Mouse (Mus musculus) olfactory bulb, adult 2 months (tissue): Measurements from ENCODE around the gene Hoxd12. TPM values are rescaled to one million over a fixed set of nuclear protein-coding genes. Genes with fewer than 3 reads are reported as not detected.

Experiments used
- H3K27ac ChIP-seq: fragments of 200-500 bp; 2 replicates; pipeline ENCODE4 v1.5.1; 2012; ENCODE audit warnings: low read depth, low read length; ENCODE audit not compliant: insufficient read depth
- H3K4me1 ChIP-seq: fragments of 200-500 bp; 2 replicates; pipeline ENCODE4 v1.6.1; 2012; ENCODE audit warnings: low read length; ENCODE audit not compliant: control insufficient read depth, insufficient read depth
- H3K4me3 ChIP-seq: fragments of 200-500 bp; 2 replicates; pipeline ENCODE4 v1.5.1; 2012; ENCODE audit warnings: mild to moderate bottlenecking, low read depth, low read length, moderate library complexity; ENCODE audit not compliant: insufficient read depth
- CTCF ChIP-seq: fragments of 200-500 bp; IDR thresholded peaks from 2 replicates; pipeline ENCODE4 v1.5.1; 2012; ENCODE audit warnings: low read depth, mild to moderate bottlenecking, low read length, moderate library complexity; ENCODE audit not compliant: insufficient read depth
- POLR2A ChIP-seq: fragments of 200-500 bp; IDR thresholded peaks from 2 replicates; pipeline ENCODE4 v1.6.1; 2012; ENCODE audit warnings: mild to moderate bottlenecking, low read depth, low read length, moderate library complexity; ENCODE audit not compliant: insufficient read depth
- WGBS: fragments of 180-500 bp; shearing (Covaris S2); methylation state at CpG from one replicate; pipeline ENCODE4 v1.1.7; 2018; 5-methylcytosine and 5-hydroxymethylcytosine counted together
- polyA plus RNA-seq: library from polyadenylated mRNA; stranded (reverse); fragments of >200 nt; gene quantifications from 2 replicates; pipeline ENCODE4 v1.2.4, GENCODE M21; 2012; ENCODE audit warnings: low replicate concordance; ENCODE audit not compliant: missing spikeins, insufficient read depth, insufficient read length

Hoxd12 gene
- polyA plus RNA-seq, 1 experiment = not detected

DNA sequence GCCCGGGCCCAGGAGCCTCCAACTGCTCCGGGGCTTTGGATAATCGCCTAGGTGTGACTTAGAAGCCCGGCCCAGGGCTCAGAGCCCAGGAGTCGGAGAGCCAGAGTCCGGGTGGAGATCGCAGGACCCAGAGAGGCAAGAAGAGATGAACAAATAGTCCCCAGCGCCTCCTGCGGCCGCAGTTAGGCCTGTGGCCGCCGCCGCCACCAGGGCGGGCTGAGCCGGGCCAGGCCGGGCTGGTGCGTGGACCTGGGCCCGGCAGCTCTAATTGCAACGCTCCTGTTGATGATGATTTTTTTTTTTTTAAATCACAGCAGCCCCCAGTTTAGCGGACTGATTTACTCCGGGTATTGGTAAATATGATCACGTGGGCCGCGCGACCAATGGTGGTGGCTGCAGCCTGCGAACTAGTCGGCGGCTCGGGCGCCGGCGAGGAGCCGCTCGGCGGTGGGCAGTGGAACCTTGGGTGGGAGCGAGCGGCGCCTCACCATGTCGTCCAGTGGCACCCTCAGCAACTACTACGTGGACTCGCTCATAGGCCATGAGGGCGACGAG lies 22.8 kb downstream of the Hoxd12 start, which contains the start of gene Hoxd9:
TSS of gene Hoxd9 (plus strand) at position 161 of the 555 bp plus-strand sequence.
- H3K4me3 ChIP-seq = no peak within 1 kb of the TSS
- 1% methylated on average over 43 of the region's 43 CpGs for WGBS
- H3K27ac ChIP-seq = no peak within 1 kb of the TSS
- H3K4me1 ChIP-seq = peaks cover 4% of the 10 kb centered on the region; the same call in 1 of the 2 replicates
- no peak for TF ChIP-seq CTCF
- TF ChIP-seq POLR2A = no peak

DNA sequence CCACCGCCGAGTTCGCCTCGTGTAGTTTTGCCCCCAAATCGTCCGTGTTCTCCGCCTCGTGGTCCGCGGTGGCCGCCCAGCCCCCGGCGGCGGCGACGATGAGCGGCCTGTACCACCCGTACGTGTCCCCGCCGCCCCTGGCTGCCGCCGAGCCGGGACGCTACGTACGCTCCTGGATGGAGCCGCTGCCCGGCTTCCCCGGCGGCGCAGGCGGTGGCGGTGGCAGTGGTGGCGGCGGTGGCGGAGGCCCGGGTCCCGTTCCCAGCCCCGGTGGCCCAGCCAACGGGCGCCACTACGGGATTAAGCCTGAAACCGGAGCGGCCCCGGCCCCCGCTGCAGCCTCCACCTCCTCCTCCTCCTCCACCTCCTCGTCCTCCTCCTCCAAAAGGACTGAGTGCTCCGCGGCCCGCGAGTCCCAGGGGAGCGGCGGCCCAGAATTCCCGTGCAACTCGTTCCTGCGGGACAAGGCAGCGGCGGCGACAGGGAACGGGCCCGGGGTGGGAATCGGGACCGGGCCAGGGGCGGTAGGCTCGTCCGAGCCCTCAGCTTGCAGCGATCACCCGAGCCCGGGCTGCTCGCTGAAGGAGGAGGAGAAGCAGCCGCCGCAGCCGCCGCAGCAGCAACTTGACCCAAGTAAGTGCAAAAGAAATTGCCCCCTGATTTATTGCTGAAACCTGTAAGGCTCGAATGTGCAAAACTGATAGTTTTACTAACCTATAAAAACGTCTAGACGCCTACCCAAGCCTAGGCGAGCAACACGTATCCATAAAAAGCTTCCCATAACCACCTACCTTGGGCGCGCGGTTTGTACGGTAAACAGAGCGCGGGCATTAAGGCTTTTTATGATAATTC lies 23.6 kb downstream of the Hoxd12 start:
- TF ChIP-seq CTCF = no peak
- WGBS = 2% methylated on average over 85 of the region's 86 CpGs
- peaks cover 4% of the 10 kb centered on the region; the same call in 1 of the 2 replicates for H3K4me1 ChIP-seq
- H3K27ac ChIP-seq = no peak overlapping the region
- H3K4me3 ChIP-seq = no peak overlapping the region

DNA sequence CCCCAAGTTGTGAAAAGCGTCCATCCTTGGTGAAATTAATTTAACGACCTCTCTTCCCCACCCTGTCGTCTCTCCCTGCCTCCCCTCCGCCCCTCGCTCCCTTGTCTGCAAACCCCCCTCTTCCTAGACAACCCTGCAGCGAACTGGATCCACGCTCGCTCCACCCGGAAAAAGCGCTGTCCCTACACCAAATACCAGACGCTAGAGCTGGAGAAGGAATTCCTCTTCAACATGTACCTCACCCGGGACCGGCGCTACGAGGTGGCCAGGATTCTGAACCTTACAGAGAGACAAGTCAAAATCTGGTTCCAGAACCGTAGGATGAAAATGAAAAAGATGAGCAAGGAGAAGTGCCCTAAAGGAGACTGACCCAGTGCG lies 24.2 kb downstream of the Hoxd12 start:
- no peak for TF ChIP-seq CTCF
- TF ChIP-seq POLR2A = no peak
- H3K27ac ChIP-seq = no peak overlapping the region
- no peak overlapping the region for H3K4me3 ChIP-seq
- WGBS = 5% methylated on average over 17 of the region's 17 CpGs
- H3K4me1 ChIP-seq = peaks cover 4% of the 10 kb centered on the region; the same call in 1 of the 2 replicates

DNA sequence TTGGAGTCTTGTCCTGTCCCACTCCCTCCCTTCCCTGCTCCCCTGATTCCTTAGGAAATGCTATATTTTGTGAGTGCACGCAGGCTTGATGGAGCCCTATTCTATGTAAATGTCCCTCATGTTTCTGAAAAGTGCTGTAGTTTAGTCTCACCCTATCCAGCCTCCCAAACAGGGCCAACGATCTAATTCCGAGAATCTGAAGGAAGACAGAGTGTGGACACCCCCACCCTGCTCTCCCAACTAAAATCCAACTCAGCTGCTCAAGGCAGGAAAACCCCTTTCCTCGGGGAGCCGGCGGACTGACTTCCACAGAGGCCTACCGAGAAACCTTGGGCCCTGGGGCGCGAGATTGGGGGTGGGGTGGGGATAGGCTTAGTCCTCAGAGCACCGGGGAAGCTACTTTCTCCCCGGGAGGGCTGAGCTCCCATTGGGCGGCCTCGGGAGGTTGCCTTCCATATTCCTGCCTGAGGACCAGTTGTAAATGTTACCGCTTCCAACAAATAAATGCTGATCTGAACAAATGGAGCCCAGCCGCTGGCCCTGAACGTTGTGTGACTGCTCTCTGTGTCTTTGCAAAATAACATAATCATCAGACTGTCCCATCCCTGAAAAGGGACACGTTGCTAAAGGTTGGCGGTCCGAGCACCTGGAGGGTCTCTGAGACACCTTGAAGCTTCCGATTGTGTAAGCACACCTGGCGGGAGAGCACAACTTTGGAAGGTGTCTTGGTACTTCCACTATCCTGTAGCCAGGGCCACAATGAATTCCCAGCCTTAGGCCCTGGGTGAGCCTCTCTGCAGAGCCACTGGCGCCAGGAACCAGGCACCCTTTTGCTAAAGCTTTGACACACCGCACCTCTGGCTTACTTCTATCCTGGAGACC lies 25.1 kb downstream of the Hoxd12 start:
- WGBS = 5% methylated on average over 23 of the region's 23 CpGs
- H3K27ac ChIP-seq = no peak overlapping the region
- TF ChIP-seq CTCF = no peak
- no peak for TF ChIP-seq POLR2A

DNA sequence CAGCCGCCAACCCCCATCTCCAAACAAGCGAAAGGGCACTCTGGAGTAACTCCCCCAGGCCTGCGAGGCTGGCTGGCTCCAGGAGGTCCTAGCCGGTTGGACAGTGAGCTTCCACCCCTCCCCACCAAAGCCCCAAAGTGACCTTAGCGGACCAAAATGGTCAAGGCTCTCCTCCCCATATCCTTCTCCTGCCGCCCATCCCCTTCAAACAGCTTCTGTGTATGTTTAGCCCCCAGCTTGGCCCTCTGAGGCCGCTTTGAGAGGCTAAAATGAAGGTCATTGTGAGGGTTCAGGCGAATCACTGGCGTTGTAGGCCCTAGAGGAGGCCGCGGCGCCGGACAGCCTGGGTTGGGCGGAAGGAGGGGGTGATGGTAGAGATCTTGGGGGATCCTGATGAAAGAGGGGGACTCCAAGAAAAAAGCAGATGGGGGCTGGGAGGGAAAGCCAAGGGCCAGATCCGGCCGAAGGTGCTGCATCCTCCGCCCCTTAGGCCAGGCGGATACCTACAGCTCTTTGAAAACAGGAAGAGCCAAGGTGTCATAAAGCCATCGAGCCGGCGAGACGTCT lies 25.8 kb downstream of the Hoxd12 start:
- TF ChIP-seq CTCF = no peak
- no peak for TF ChIP-seq POLR2A
- no peak overlapping the region for H3K27ac ChIP-seq
- WGBS = 4% methylated on average over 22 of the region's 22 CpGs
- peaks cover 6% of the 10 kb centered on the region; the same call in 1 of the 2 replicates for H3K4me1 ChIP-seq
- H3K4me3 ChIP-seq = no peak overlapping the region

More for the DNA sequence above, 25.1 kb downstream of the Hoxd12 start:
- Histone ChIP-seq H3K4me1 (peaks cover 4% of the 10 kb centered on the region; the same call in 1 of the 2 replicates), H3K4me3 (no peak overlapping the region)

DNA sequence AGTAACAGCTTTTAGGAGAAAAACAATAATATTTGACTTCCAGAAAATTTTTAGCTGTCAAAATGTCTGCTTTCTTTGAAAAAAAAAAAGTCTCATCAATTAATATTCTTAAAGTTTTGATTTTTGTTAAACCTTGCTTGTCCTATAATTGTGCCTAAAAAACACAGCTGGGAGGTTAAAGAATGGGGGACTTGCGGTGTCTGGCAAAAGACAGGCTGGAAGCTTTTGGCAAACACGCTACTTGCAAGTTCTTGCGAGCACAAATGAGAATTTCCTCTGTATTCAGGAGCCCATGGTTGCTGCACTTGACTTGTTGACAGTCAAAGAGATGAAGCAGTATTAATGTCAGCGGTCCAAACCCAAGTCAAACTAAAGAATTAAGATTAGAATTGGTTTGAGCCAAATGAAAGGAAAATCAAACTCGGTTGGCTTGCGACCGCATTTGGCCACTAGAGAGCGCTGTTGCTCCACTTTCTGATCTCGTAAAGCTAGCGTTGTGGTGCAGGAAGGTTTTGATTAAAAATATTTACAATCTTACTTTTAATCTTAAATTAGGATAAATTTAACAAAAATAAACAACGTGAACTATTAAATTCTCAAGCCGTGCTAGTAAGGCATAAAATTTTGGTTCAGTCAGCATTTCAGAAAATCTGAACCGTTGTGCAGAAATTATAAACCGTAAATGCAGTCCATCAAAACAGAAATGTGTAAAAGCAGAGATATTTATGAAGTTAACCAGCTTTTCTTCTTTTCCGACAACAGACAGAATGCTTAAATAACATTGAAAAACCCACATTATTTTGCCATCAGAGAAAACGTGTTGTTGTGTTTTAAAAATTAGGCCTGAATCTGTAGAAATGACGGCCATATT lies 27.4 kb downstream of the Hoxd12 start:
- 13% methylated on average over 17 of the region's 17 CpGs for WGBS
- no peak overlapping the region for H3K4me3 ChIP-seq
- no peak for TF ChIP-seq POLR2A
- peak; percentile 39; the same call in 1 of the 2 replicates for TF ChIP-seq CTCF
- H3K4me1 ChIP-seq = peaks cover 8% of the 10 kb centered on the region; the same call in 1 of the 2 replicates
- H3K27ac ChIP-seq = no peak overlapping the region

DNA sequence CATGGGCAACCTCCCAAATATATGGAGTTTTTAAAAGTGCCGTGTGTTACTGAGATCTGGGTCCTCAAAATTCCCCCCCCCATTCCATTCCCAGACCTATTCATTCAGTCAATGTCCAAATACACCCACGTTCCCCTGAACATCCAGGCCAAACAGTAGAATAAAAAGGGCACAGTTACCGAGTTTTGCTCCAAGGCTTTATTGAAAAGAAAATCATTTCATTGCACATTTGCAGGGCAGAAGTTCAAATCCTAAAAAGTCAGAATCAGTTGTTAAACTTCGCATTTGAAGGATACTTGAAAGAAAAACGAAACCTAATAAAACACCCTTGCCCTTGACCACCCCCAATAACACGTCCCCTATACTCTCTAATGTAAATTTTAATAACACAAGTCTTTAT lies 28.0 kb downstream of the Hoxd12 start:
- 20% methylated on average over 6 of the region's 6 CpGs for WGBS

More for the DNA sequence above, 28.0 kb downstream of the Hoxd12 start:
- Histone ChIP-seq H3K4me3 (no peak overlapping the region), H3K27ac (no peak overlapping the region), H3K4me1 (peaks cover 8% of the 10 kb centered on the region; the same call in 1 of the 2 replicates)
- TF ChIP-seq POLR2A (no peak), CTCF (no peak)
